Mouse (Mus musculus) megakaryocyte, embryonic 14.5 days (primary cell): ENCODE data around the gene Xbp1.
"Not testable (repeated sequence)": the region's sequence is repeated elsewhere in the genome, so short reads cannot be mapped to it uniquely, and the experiment has no call there.

Source experiments
- FLI1 ChIP-seq: IDR thresholded peaks from 2 replicates; pipeline ENCODE4 v1.6.1; 2012; ENCODE audit warnings: low read length, inconsistent platforms, mixed read lengths
- GATA1 ChIP-seq: IDR thresholded peaks from 3 replicates; pipeline ENCODE4 v1.6.1; 2012; ENCODE audit warnings: mixed read lengths, low read length, inconsistent platforms, borderline replicate concordance

GRCm38 (mm10) chr11:5475556-5476118, 44.8 kb upstream of the Xbp1 start:
- TF ChIP-seq FLI1, GATA1: not testable (repeated sequence)
